9 mouse cellular contexts compared by ENCODE assay signal in genomic region chr8:126565954-126566445, GRCm38 (mm10). TPM values are rescaled to one million over a fixed set of nuclear protein-coding genes. Genes with fewer than 3 reads are reported as not detected.
DNase-seq lines count a peak whose midpoint lies in the region; ATAC-seq and TF ChIP-seq lines count a peak whose summit lies in the region.
"Had no signal": no experiment of that assay in that cellular context is flagged by ENCODE, and none has a peak within 500 bp of the region (broad histone marks: within the 10 kb centered on the region; RNA-seq: fewer than 3 reads in every experiment).

No protein-coding gene starts in this region.

- 42% methylated on average over 6 of the region's 6 CpGs for WGBS in hindbrain, postnatal 0 days
- 60% methylated on average over 6 of the region's 6 CpGs for WGBS in midbrain, embryonic 14.5 days

- 0 out of 2 replicates have a peak overlapping the region, but pooled peaks have one; percentile 5 for H3K4me2 ChIP-seq in hindbrain, postnatal 0 days (ENCODE audit: low read depth, low read length)
- H3K4me2 ChIP-seq in midbrain, embryonic 14.5 days (ENCODE audit: low read length), result no peak overlapping the region; the same call in 1 of the 2 replicates

- intact Hi-C loops in gastrocnemius, postnatal 36 days (cut with DNase I), result no loop called here

- H3K36me3 ChIP-seq in testis, adult 2 months (ENCODE audit: control insufficient read depth, insufficient read depth, low read length), result no peaks in the 10 kb centered on the region
- H3K36me3 ChIP-seq in hindbrain, postnatal 0 days (ENCODE audit: insufficient read depth, low read length), result no peaks in the 10 kb centered on the region
- no peaks in the 10 kb centered on the region for H3K36me3 ChIP-seq in midbrain, embryonic 14.5 days (ENCODE audit: control insufficient read depth, insufficient read depth, low read length)

- no peak for DNase-seq in testis, postnatal 10 days (ENCODE audit: low spot score)
- peak; percentile 55 to 70 for DNase-seq in gastrocnemius, postnatal 36 days
- DNase-seq in hindbrain, postnatal 0 days (ENCODE audit: low spot score), result no peak
- no peak for DNase-seq in midbrain, embryonic 14.5 days
- DNase-seq in right cerebral cortex, postnatal 4 days, result no peak
- no peak for DNase-seq in spleen, postnatal 36 days (ENCODE audit: low spot score in 2 of 2)
- DNase-seq in cerebellum, postnatal 25 days, result no peak

- TF ChIP-seq CTCF in testis, adult 2 months (IDR thresholded peaks at IDR 0.05; ENCODE audit: control insufficient read depth, insufficient read depth, insufficient replicate concordance, low read depth, low read length), result no peak
- TF ChIP-seq CTCF in hindbrain, postnatal 0 days (IDR thresholded peaks at IDR 0.05; ENCODE audit: low read depth), result no peak

- ATAC-seq in hindbrain, postnatal 0 days, result no peak
- ATAC-seq in midbrain, embryonic 14.5 days (ENCODE audit: low FRiP score, low TSS enrichment), result no peak

- TF ChIP-seq POLR2A in testis, adult 2 months (IDR thresholded peaks at IDR 0.05; ENCODE audit: control insufficient read depth, low read depth, low read length), result no peak

- H3K27ac ChIP-seq in testis, adult 2 months (ENCODE audit: control insufficient read depth, insufficient read depth, low read depth, low read length), result peak overlapping the region; percentile 38; the same call in 1 of the 2 replicates
- peak overlapping the region; percentile 62 for H3K27ac ChIP-seq in hindbrain, postnatal 0 days
- peak overlapping the region; percentile 74 for H3K27ac ChIP-seq in midbrain, embryonic 14.5 days (replicated peaks; ENCODE audit: low read depth, low read length)
- H3K27ac ChIP-seq: liver, embryonic 14.5 days had no signal

- H3K4me1 ChIP-seq in testis, adult 2 months (ENCODE audit: control insufficient read depth, insufficient read depth, low read length), result peaks cover 8% of the 10 kb centered on the region
- H3K4me1 ChIP-seq in hindbrain, postnatal 0 days (ENCODE audit: insufficient read depth, low read length), result peaks cover 10% of the 10 kb centered on the region; the same call in 1 of the 2 replicates
- peaks cover 33% of the 10 kb centered on the region for H3K4me1 ChIP-seq in midbrain, embryonic 14.5 days (ENCODE audit: control insufficient read depth, insufficient read depth, low read length)

- H3K4me3 ChIP-seq in testis, adult 2 months (ENCODE audit: control insufficient read depth, low read depth, low read length), result peak overlapping the region; percentile 60; the same call in 1 of the 2 replicates
- H3K4me3 ChIP-seq in hindbrain, postnatal 0 days (ENCODE audit: low read length), result no peak overlapping the region
- H3K4me3 ChIP-seq in midbrain, embryonic 14.5 days (replicated peaks; ENCODE audit: low read depth, low read length), result no peak overlapping the region

- H3K27me3 ChIP-seq in testis, adult 2 months (ENCODE audit: control insufficient read depth, insufficient read depth, low read length), result no peaks in the 10 kb centered on the region
- H3K27me3 ChIP-seq in hindbrain, postnatal 0 days (ENCODE audit: insufficient read depth, low read length), result no peaks in the 10 kb centered on the region
- H3K27me3 ChIP-seq in midbrain, embryonic 14.5 days (ENCODE audit: control insufficient read depth, insufficient read depth, low read length), result no peaks in the 10 kb centered on the region

- no peak overlapping the region for H3K9ac ChIP-seq in hindbrain, postnatal 0 days (replicated peaks; ENCODE audit: low read length)
- H3K9ac ChIP-seq in midbrain, embryonic 14.5 days (replicated peaks; ENCODE audit: low read length), result no peak overlapping the region
- H3K9ac ChIP-seq: liver, embryonic 14.5 days had no signal

- no peaks in the 10 kb centered on the region for H3K9me3 ChIP-seq in hindbrain, postnatal 0 days (ENCODE audit: low read length)
- H3K9me3 ChIP-seq in midbrain, embryonic 14.5 days (ENCODE audit: control insufficient read depth, low read length), result no peaks in the 10 kb centered on the region

RNA-seq across cellular contexts. Expression of gene Irf2bp2, which starts 27.8 kb away (rescaled TPM):
- 3.3 and 3.8 TPM in 2 replicates for polyA plus RNA-seq in testis, adult 2 months (2012; rRNA removed)
- total RNA-seq in gastrocnemius, postnatal 36 days (2021), result 10 to 100 TPM; 26.5 to 30.1 TPM
- 91.5 and 99.1 TPM in 2 replicates for total RNA-seq in hindbrain, postnatal 0 days (2014; rRNA removed)
- polyA plus RNA-seq in hindbrain, postnatal 0 days (2015; fragmentation: Nextera tagmentation; extraction: Ambion mirVana), result 10.2 and 11.4 TPM in 2 replicates
- polyA plus RNA-seq in midbrain, embryonic 14.5 days (2014; fragmentation: Nextera tagmentation; extraction: Ambion mirVana), result 7.8 and 9.8 TPM in 2 replicates

Comparison
In these comparisons a context has a peak if more than half of its experiments do, and no peak if none do; other contexts are left out.
1. DNase-seq: peak in gastrocnemius, postnatal 36 days (2 of 2); none in testis, postnatal 10 days (single experiment), hindbrain, postnatal 0 days (single experiment), midbrain, embryonic 14.5 days (single experiment), right cerebral cortex, postnatal 4 days (single experiment), spleen, postnatal 36 days (0 of 2) and cerebellum, postnatal 25 days (0 of 2).
2. Peak in every context shown above with its lines, with median percentiles within 50 percentile points of each other: H3K27ac ChIP-seq.